Mouse (Mus musculus) testis, adult 2 months (tissue): ENCODE measurements around the gene Rb1.
A peak's percentile ranks its signal among the peaks of the same experiment; 100 is the strongest.

ENCODE experiments used
- CTCF ChIP-seq: fragments of 200-500 bp; IDR thresholded peaks from 2 replicates; pipeline ENCODE4 v1.5.1; 2012; ENCODE audit warnings: low read depth, mild to moderate bottlenecking, inconsistent platforms, low read length, moderate library complexity; ENCODE audit not compliant: control insufficient read depth, insufficient read depth, insufficient replicate concordance
- POLR2A ChIP-seq: fragments of 200-500 bp; IDR thresholded peaks from 2 replicates; pipeline ENCODE4 v1.6.1; 2012; ENCODE audit warnings: low read depth, mild to moderate bottlenecking, inconsistent platforms, low read length, moderate library complexity; ENCODE audit not compliant: control insufficient read depth

- TF ChIP-seq POLR2A (no peak), CTCF (peak; percentile 32; the same call in 1 of the 2 replicates)
Measured at GRCm38 (mm10) chr14:73266166-73266565, 59.5 kb downstream of the Rb1 start.
